Comparison of ENCODE assay signal across 10 mouse cellular contexts in genomic region chr7:89557056-89557455, GRCm38 (mm10).
A peak's percentile ranks its signal among the peaks of the same experiment; 100 is the strongest.
DNase-seq lines count a peak whose midpoint lies in the region.
"Had no signal": no experiment of that assay in that cellular context is flagged by ENCODE, and none has a peak within 500 bp of the region (broad histone marks: within the 10 kb centered on the region; RNA-seq: fewer than 3 reads in every experiment).

No protein-coding gene starts in this region.

- DNase-seq in cerebellum, adult 18-20 months, result peak; percentile 5 to 17
- no peak for DNase-seq in cerebellum, postnatal 4 days (ENCODE audit: low spot score in 2 of 2)
- peak; percentile 6 for DNase-seq in cerebellum, adult 9-10 months
- DNase-seq in cerebellum, postnatal 25 days, result peak; percentile 40 to 57
- DNase-seq in adipocyte (ENCODE audit: low spot score), result no peak
- no peak for DNase-seq in right cerebral cortex, postnatal 10 days (ENCODE audit: low spot score in 2 of 2)
- DNase-seq: adrenal gland, postnatal 10 days; gastrocnemius, postnatal 25 days; heart, postnatal 36 days; kidney, adult 8-10 months had no signal

Comparison
In these comparisons a context has a peak if more than half of its experiments do, and no peak if none do; other contexts are left out.
1. DNase-seq: peak in cerebellum, adult 18-20 months (2 of 2), cerebellum, adult 9-10 months (single experiment) and cerebellum, postnatal 25 days (2 of 2); none in cerebellum, postnatal 4 days (0 of 2), adipocyte (single experiment) and right cerebral cortex, postnatal 10 days (0 of 2).